Mouse (Mus musculus): ENCODE results near the gene Gm45021.

Gene Gm45021

DNA sequence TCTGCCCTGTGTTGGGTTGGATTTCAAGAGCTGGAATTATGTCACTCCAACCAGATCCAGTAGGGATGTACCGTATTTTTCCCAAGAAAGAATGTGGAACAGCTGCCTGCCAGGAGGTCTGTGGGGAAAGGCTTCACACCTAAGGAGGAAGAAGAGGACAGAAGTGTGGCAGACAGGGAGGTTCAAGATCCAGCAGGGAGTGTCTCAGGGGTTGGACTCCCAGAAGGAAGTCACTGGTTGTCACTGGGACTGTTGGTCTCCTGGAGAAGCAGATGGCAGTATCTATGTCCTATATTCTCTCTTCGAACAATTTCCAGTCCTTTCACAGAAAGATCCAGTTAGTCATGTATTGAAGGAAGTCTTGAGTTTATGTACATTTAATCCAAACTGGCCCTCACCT is 58.2 kb downstream of the Gm45021 start:
- DNase-seq (ENCODE audit: low spot score in 2 of 2): no peak

DNA sequence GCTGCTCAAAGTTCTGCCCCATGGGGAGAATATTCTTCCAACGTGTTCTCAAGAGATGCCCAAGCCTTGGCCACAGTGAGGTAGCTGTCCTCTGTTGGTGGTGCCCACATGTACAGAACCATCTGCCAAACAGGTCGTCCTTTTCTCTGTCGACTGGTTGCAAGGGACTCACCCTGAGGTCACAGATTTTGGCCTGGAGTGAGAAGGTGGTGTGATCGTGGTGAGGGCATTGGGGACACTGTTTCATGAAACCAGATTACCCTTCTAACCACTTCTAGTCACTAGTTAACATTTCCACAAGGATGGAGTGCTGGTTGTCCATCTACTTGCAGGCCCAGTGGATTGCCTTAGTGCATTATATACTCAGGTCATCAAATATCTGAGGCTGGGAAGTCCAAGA is 59.4 kb downstream of the Gm45021 start:
- no peak for DNase-seq (ENCODE audit: low spot score in 2 of 2)

DNA sequence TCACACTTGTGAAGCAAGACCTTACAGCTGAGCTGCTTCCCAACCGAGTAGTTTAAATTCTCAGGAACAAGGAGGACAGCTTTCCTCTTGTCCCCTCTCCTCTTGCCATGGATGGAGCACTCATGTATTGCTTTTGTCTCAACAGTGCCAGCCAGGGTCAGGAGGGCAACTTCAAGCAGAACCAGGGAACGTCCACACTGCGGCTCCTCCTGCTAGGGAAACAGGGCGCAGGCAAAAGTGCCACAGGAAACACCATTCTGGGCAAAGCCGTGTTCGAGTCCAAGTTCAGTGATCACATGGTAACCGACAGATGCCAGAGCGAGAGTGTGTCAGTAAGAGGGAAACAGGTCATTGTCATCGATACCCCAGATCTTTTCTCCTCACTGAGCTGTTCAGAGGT is 60.6 kb downstream of the Gm45021 start:
- no peak for DNase-seq (ENCODE audit: low spot score in 2 of 2)

DNA sequence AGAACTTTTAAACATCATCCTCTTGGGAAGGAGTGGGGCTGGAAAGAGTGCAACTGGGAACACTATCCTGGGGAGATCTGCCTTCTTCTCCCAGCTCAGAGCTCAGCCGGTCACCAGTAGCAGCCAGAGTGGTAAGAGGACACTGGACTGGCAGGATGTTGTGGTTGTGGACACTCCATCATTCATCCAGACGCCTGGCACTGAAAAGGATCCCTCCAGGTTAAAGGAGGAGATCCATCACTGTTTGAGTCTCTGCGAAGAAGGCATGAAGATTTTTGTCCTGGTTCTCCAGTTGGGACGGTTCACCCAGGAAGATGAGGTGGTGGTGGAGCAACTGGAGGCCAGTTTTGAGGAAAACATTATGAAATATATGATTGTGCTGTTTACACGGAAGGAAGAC is 69.3 kb downstream of the Gm45021 start:
- no peak for DNase-seq (ENCODE audit: low spot score in 2 of 2)

All from right cerebral cortex, postnatal 10 days (tissue).